Mouse (Mus musculus): ENCODE data around the gene Zfp652. TPM values are rescaled to one million over a fixed set of nuclear protein-coding genes. Genes with fewer than 3 reads are reported as not detected.

The Zfp652 gene
- polyA plus RNA-seq, 1 experiment = 40.4 TPM

DNA sequence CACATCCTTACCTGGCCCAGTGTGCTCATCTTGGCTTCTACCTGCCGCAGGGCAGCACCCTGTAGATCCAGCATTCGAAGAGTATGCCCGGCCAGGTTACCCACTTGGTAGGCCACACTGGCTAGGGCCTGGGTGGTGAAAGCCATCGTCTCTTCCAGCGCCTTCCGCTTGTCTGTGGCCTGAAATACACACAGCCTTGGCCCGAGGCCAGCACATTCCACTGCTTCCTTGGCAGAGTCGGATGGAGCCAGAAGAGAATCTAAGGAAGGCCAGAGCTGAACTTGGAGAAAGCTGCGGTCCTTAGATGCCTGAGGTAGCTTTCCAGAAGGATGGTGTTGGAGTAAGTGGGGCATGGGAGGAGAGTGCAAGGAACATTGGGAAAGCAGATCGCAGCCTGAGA lies 124.6 kb downstream of the Zfp652 start, which contains the start of gene Gngt2:
TSS of gene Gngt2 (plus strand) at position 158 of the 400 bp plus-strand sequence.
- H3K4me1 ChIP-seq (ENCODE audit: control insufficient read depth, insufficient read depth, low read length) = peaks cover 46% of the 10 kb centered on the region
- DNase-seq = peak; percentile 84
- TF ChIP-seq POLR2A (IDR thresholded peaks at IDR 0.05; ENCODE audit: borderline replicate concordance, extremely low read depth, low read depth, low read length) = no peak
- TF ChIP-seq CTCF (IDR thresholded peaks at IDR 0.05; ENCODE audit: insufficient read depth, low read length) = no peak
- 20% methylated on average over 10 of the region's 10 CpGs for WGBS
- H3K4me3 ChIP-seq (replicated peaks; ENCODE audit: extremely low read depth, low read depth, low read length) = no peak within 1 kb of the TSS

DNA sequence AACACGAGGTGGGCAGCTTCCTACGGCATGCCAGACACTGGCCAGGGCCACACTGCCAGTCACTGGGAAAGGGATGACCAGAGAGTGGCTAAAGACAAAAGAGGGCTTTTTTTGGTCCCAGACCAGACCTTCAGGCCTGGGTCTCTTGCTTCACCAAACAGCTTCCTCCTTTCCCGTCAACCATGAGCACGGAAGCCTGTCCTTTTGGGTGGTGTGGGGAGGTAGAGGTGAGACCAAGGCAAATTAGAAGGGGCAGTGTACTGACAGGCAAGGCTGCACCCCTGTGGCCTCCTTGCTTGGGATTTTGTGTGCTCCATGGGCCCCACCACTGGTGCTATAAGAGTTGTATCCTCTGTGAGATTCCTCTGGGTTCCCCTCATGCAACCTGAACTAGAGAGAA lies 126.1 kb downstream of the Zfp652 start:
- DNase-seq = no peak
- no peak for TF ChIP-seq CTCF (IDR thresholded peaks at IDR 0.05; ENCODE audit: insufficient read depth, low read length)
- no peak for TF ChIP-seq POLR2A (IDR thresholded peaks at IDR 0.05; ENCODE audit: borderline replicate concordance, extremely low read depth, low read depth, low read length)
- WGBS = 56% methylated on average over 4 of the region's 4 CpGs
- Histone ChIP-seq H3K4me3 (replicated peaks; ENCODE audit: extremely low read depth, low read depth, low read length) (no peak overlapping the region), H3K4me1 (ENCODE audit: control insufficient read depth, insufficient read depth, low read length) (peaks cover 44% of the 10 kb centered on the region)

DNA sequence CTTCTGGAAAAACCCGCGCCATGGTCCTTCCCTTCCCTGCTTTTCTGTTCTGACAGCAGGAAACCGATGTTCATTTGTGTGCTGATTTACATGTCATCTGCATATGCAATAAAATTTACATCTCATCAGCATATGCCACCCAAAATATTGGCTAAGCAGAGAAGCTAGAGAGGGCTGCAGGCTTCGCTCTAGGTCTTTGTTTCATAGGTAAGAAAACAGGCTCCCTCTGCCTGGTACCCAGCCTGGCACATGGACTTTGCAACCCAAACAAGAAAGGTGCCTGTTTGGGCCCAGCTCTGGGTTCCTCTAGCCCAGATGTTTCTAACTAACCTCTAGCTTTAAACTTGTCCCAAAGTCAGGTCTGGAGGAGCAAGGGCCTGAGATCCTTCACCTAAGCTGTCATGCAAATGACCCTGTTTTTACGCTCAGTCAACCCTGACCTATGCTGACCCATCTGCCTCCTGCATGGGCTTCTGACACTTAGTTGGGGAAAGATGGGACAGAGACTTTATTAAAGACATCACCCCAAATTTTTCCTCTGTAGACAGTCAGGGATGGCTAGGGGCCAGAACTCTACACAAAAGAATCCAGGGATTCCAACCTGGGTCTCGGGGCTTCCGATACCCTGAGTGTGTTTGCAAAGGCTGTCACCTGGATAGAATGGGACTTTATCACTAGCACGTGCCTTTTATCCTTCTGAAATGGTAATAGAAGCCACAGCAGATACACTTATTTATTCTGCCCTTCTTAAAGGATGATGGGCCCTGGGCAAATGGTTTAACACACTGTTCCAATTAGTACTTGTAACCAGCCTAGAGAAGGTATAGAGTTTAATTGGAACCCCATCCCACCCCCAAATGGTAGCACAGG lies 126.8 kb downstream of the Zfp652 start:
- DNase-seq = no peak
- TF ChIP-seq POLR2A (IDR thresholded peaks at IDR 0.05; ENCODE audit: borderline replicate concordance, extremely low read depth, low read depth, low read length) (no peak), CTCF (IDR thresholded peaks at IDR 0.05; ENCODE audit: insufficient read depth, low read length) (no peak)
- H3K4me3 ChIP-seq (replicated peaks; ENCODE audit: extremely low read depth, low read depth, low read length) = no peak overlapping the region
- peaks cover 41% of the 10 kb centered on the region for H3K4me1 ChIP-seq (ENCODE audit: control insufficient read depth, insufficient read depth, low read length)
- 56% methylated on average over 8 of the region's 8 CpGs for WGBS

DNA sequence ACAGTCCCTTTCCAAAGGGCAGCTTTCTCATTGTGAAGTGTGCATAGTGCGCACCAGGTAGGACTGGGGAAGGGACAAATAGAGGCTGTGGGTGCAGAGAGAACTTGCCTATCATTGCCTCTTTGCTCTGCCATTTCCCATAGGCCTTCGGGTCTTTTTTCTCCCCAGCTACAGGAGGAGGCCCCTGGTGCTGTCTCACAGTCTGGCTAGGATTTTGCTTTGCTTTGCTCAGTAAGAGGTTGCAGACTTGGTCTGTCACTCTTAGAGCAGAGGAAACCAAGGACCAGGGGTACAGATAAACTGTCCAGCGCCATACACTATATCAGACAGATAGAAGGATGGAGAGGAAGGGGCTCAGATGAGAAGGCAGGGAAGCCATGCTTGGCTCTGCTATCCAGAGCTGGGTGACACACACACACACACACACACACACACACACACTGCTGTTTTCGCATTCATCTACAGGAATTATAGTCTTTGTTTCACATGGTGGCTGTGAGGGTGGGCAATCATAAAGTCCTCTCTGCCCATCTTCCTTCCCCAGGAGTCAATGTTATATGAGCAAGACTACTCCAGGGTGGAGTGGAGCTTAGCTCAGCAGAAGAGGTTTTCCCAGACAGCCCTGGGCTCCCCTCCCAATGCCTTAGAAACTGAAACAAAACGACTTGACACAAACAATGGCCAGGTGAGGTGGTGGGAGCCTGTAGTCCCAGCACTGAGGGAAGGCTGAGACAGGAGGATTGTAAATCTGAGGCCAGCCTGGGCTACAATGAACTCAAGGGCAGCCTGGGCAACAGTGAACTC lies 128.4 kb downstream of the Zfp652 start:
- H3K4me1 ChIP-seq (ENCODE audit: control insufficient read depth, insufficient read depth, low read length) = peaks cover 39% of the 10 kb centered on the region
- peak overlapping the region; percentile 73 for H3K4me3 ChIP-seq (replicated peaks; ENCODE audit: extremely low read depth, low read depth, low read length)
- no peak for TF ChIP-seq POLR2A (IDR thresholded peaks at IDR 0.05; ENCODE audit: borderline replicate concordance, extremely low read depth, low read depth, low read length)
- TF ChIP-seq CTCF (IDR thresholded peaks at IDR 0.05; ENCODE audit: insufficient read depth, low read length) = no peak
- DNase-seq = no peak
- 49% methylated on average over 5 of the region's 5 CpGs for WGBS

DNA sequence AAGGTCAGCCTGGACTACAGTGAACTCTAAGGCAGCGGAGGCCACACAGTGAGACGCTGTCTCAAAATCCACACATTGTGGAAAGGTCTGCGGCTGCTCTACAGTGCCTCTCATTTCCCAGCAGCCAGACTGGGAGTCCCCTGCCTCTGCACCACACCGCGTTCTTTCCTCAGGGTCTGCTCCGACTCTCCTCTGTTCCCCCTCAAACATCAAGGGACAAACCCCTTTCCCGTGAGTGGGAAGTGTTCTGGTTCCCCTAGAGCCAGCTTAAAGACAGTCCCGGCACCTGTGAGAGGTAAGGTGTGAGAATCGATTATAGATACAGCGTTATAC lies 129.0 kb downstream of the Zfp652 start:
- 37% methylated on average over 10 of the region's 10 CpGs for WGBS

DNA sequence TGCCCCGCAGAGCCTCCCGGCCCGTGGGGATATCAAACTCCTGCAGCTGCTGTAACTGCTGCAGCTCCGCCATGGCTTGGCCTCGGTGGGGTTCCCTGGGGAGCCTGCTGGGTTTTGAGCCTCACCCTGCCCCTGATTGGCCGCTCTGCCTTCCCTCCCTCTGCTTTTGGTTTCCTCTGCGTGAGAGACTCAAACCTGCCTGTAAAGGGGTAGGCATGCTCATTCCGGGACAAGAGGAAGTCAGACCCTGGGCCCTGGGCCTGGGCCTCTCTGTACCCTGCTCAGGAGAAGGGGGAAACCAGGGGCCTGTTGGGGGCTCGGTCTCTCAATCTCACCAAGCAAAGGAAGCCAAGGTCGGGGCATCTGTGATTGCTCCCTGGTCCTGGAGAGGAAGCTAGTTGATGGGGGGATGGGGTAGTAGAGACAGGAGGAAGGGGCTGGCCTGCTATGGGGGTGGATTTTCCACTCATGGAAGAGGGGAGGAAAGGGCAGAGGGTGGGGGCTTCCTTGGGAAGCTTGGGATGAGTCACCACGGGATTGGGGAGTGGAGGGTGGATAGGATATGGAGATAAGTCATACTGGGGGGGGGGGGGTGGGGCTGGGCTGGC lies 129.7 kb downstream of the Zfp652 start, which contains the start of gene Abi3:
TSS of gene Abi3 (minus strand) at position 403 of the 608 bp plus-strand sequence.
- DNase-seq = no peak
- H3K4me3 ChIP-seq (replicated peaks; ENCODE audit: extremely low read depth, low read depth, low read length) = peak within 1 kb of the TSS; percentile 73
- 22% methylated on average over 11 of the region's 11 CpGs for WGBS
- H3K4me1 ChIP-seq (ENCODE audit: control insufficient read depth, insufficient read depth, low read length) = peaks cover 31% of the 10 kb centered on the region
- TF ChIP-seq POLR2A (IDR thresholded peaks at IDR 0.05; ENCODE audit: borderline replicate concordance, extremely low read depth, low read depth, low read length) (peak; percentile 68; the same call in 1 of the 2 replicates), CTCF (IDR thresholded peaks at IDR 0.05; ENCODE audit: insufficient read depth, low read length) (no peak)

More for the DNA sequence above, 129.0 kb downstream of the Zfp652 start:
- Histone ChIP-seq H3K4me3 (replicated peaks; ENCODE audit: extremely low read depth, low read depth, low read length) (peak overlapping the region; percentile 73), H3K4me1 (ENCODE audit: control insufficient read depth, insufficient read depth, low read length) (peaks cover 37% of the 10 kb centered on the region)
- no peak for DNase-seq
- TF ChIP-seq POLR2A (IDR thresholded peaks at IDR 0.05; ENCODE audit: borderline replicate concordance, extremely low read depth, low read depth, low read length) = no peak
- no peak for TF ChIP-seq CTCF (IDR thresholded peaks at IDR 0.05; ENCODE audit: insufficient read depth, low read length)

DNA sequence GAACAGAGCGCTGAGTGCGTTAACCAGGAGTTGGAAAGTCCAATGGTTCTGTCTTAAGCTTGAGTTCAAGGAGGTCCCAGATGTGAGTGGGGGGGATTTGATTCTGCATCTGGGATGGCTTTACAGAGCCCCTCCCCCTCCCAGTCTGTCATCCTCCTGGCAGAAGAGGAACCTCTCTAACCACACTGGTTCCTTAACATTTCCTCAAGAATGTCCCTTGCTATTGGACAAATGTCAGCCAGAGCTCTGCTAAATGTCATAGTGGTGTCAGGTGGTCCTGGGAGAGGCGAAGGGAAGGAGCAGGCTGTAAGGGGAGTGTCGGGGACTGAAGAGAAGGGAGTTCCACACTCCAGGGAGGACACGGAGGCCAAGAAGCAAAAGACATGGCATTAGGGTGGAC lies 130.5 kb downstream of the Zfp652 start:
- DNase-seq = no peak

DNA sequence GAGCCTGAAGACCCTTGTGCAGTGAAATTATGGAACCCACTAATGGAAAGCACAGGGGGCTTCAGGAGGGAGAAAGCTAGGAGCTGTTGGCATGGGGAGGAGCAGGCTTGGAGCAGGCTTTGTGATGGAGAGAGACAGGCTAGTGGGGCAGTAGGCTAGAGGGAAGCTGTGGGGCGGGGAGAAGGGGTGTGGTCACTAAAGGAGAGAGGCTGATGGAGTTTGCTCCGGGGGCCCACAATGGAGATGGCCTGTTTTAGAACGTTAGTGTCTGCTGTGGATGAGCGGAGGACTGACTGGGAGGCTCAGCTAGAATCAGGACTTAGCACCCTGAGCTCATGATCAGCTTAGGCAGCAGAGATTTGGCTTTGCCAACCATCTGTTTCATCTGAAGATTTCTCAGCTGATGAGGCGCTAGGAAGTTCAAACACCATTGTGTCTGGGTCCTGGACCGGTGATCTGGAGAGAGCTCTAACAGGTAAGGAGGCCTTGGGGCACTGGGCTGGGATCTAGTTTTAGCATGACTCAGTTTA lies 131.0 kb downstream of the Zfp652 start:
- WGBS = 54% methylated on average over 6 of the region's 6 CpGs
- peak overlapping the region; percentile 51 for H3K4me3 ChIP-seq (replicated peaks; ENCODE audit: extremely low read depth, low read depth, low read length)
- H3K4me1 ChIP-seq (ENCODE audit: control insufficient read depth, insufficient read depth, low read length) = peaks cover 18% of the 10 kb centered on the region
- no peak for DNase-seq
- TF ChIP-seq POLR2A (IDR thresholded peaks at IDR 0.05; ENCODE audit: borderline replicate concordance, extremely low read depth, low read depth, low read length) = no peak; the same call in 1 of the 2 replicates
- no peak for TF ChIP-seq CTCF (IDR thresholded peaks at IDR 0.05; ENCODE audit: insufficient read depth, low read length)

More for the DNA sequence above, 130.5 kb downstream of the Zfp652 start:
- Histone ChIP-seq H3K4me3 (replicated peaks; ENCODE audit: extremely low read depth, low read depth, low read length) (peak overlapping the region; percentile 63), H3K4me1 (ENCODE audit: control insufficient read depth, insufficient read depth, low read length) (peaks cover 24% of the 10 kb centered on the region)
- 41% methylated on average over 5 of the region's 5 CpGs for WGBS
- TF ChIP-seq CTCF (IDR thresholded peaks at IDR 0.05; ENCODE audit: insufficient read depth, low read length) = no peak
- TF ChIP-seq POLR2A (IDR thresholded peaks at IDR 0.05; ENCODE audit: borderline replicate concordance, extremely low read depth, low read depth, low read length) = peak; percentile 6; the same call in 1 of the 2 replicates

DNA sequence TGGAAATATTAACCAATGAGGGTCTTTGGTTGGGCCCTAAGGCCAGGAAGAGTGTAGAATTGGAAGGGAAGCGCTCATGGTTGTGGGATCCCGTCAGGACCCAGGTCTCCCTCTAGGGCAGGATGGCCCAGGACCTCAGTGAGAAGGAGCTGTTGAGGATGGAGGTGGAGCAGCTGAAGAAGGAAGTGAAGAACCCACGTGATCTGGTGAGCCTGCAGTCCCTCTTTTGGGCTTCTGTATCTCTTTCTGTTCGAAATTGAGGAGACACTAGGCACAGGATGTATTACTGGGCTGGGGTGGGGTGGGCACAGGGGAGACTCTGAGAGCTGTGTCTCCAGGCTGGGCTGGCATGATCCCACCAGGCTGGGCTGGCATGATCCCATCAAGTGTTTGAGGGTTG lies 132.5 kb downstream of the Zfp652 start:
- Histone ChIP-seq H3K4me1 (ENCODE audit: control insufficient read depth, insufficient read depth, low read length) (peaks cover 16% of the 10 kb centered on the region), H3K4me3 (replicated peaks; ENCODE audit: extremely low read depth, low read depth, low read length) (no peak overlapping the region)
- 58% methylated on average over 4 of the region's 4 CpGs for WGBS
- DNase-seq = no peak
- TF ChIP-seq POLR2A (IDR thresholded peaks at IDR 0.05; ENCODE audit: borderline replicate concordance, extremely low read depth, low read depth, low read length) (no peak), CTCF (IDR thresholded peaks at IDR 0.05; ENCODE audit: insufficient read depth, low read length) (no peak)

Measured in lung, adult 2 months (tissue).